Comparison of ENCODE assay signal across 8 mouse cellular contexts in genomic region chrX:98953941-98954340, GRCm38 (mm10). TPM values are rescaled to one million over a fixed set of nuclear protein-coding genes. Genes with fewer than 3 reads are reported as not detected.
DNase-seq lines count a peak whose midpoint lies in the region; ATAC-seq and TF ChIP-seq lines count a peak whose summit lies in the region.

No protein-coding gene starts in this region.

- H3K27me3 ChIP-seq in forebrain, postnatal 0 days (ENCODE audit: insufficient read depth, low read length) = no peaks in the 10 kb centered on the region
- no peaks in the 10 kb centered on the region for H3K27me3 ChIP-seq in forebrain, embryonic 15.5 days
- H3K27me3 ChIP-seq in neural tube, embryonic 15.5 days (replicated peaks) = no peaks in the 10 kb centered on the region; the same call in 1 of the 2 replicates

- ATAC-seq in forebrain, postnatal 0 days = no peak
- no peak for ATAC-seq in forebrain, embryonic 15.5 days (replicated peaks)
- ATAC-seq in neural tube, embryonic 15.5 days (ENCODE audit: low FRiP score) = no peak

- H3K4me1 ChIP-seq in forebrain, postnatal 0 days (ENCODE audit: insufficient read depth) = no peaks in the 10 kb centered on the region
- no peaks in the 10 kb centered on the region for H3K4me1 ChIP-seq in forebrain, embryonic 15.5 days
- no peaks in the 10 kb centered on the region for H3K4me1 ChIP-seq in neural tube, embryonic 15.5 days

- no peaks in the 10 kb centered on the region for H3K9me3 ChIP-seq in forebrain, postnatal 0 days (ENCODE audit: low read length)
- no peaks in the 10 kb centered on the region for H3K9me3 ChIP-seq in forebrain, embryonic 15.5 days
- no peaks in the 10 kb centered on the region for H3K9me3 ChIP-seq in neural tube, embryonic 15.5 days (replicated peaks)

- H3K4me3 ChIP-seq in forebrain, postnatal 0 days (ENCODE audit: low read depth, low read length) = no peak overlapping the region
- H3K4me3 ChIP-seq in forebrain, embryonic 15.5 days = no peak overlapping the region
- H3K4me3 ChIP-seq in neural tube, embryonic 15.5 days (replicated peaks) = no peak overlapping the region

- 26% methylated on average over 6 of the region's 6 CpGs for WGBS in forebrain, postnatal 0 days
- 18% methylated on average over 6 of the region's 6 CpGs for WGBS in forebrain, embryonic 15.5 days
- WGBS in neural tube, embryonic 15.5 days = 24% methylated on average over 5 of the region's 6 CpGs

- DNase-seq in forebrain, postnatal 0 days = peak; percentile 59
- DNase-seq in neural tube, embryonic 10.5 days (ENCODE audit: extremely low spot score, low spot score) = peak; percentile 15
- peak; percentile 10 to 16 for DNase-seq in cerebellum, postnatal 36 days
- DNase-seq in lung, postnatal 36 days = peak; percentile 8
- no peak for DNase-seq in right cerebral cortex, postnatal 25 days
- no peak for DNase-seq in layer of hippocampus, adult 11-12 months (ENCODE audit: low spot score)

- H3K27ac ChIP-seq in forebrain, postnatal 0 days (ENCODE audit: low read depth, low read length) = no peak overlapping the region
- H3K27ac ChIP-seq in forebrain, embryonic 15.5 days (replicated peaks) = no peak overlapping the region
- no peak overlapping the region for H3K27ac ChIP-seq in neural tube, embryonic 15.5 days (replicated peaks)

- no peaks in the 10 kb centered on the region for H3K36me3 ChIP-seq in forebrain, postnatal 0 days (ENCODE audit: insufficient read depth)
- no peaks in the 10 kb centered on the region for H3K36me3 ChIP-seq in forebrain, embryonic 15.5 days
- no peaks in the 10 kb centered on the region for H3K36me3 ChIP-seq in neural tube, embryonic 15.5 days

- no peak overlapping the region for H3K4me2 ChIP-seq in forebrain, postnatal 0 days (ENCODE audit: low read depth)
- no peak overlapping the region for H3K4me2 ChIP-seq in forebrain, embryonic 15.5 days (replicated peaks)
- H3K4me2 ChIP-seq in neural tube, embryonic 15.5 days = no peak overlapping the region

- no peak overlapping the region for H3K9ac ChIP-seq in forebrain, postnatal 0 days
- H3K9ac ChIP-seq in forebrain, embryonic 15.5 days (replicated peaks) = no peak overlapping the region
- no peak overlapping the region for H3K9ac ChIP-seq in neural tube, embryonic 15.5 days (replicated peaks)

- peak; percentile 62 for TF ChIP-seq CTCF in forebrain, postnatal 0 days (IDR thresholded peaks at IDR 0.05; ENCODE audit: low read depth)

RNA-seq across cellular contexts. Expression of gene Yipf6, which starts 17.8 kb away (rescaled TPM):
- total RNA-seq in forebrain, postnatal 0 days (2014; rRNA removed) = 30.1 and 39.8 TPM in 2 replicates
- polyA plus RNA-seq in forebrain, postnatal 0 days (2015; fragmentation: Nextera tagmentation; extraction: Ambion mirVana) = 6.9 and 11.9 TPM in 2 replicates
- 20.5 and 21.2 TPM in 2 replicates for polyA plus RNA-seq in forebrain, embryonic 15.5 days (2015; fragmentation: Nextera tagmentation; extraction: Ambion mirVana)
- polyA plus RNA-seq in neural tube, embryonic 15.5 days (2015; fragmentation: Nextera tagmentation; extraction: Ambion mirVana) = 15.9 and 18.4 TPM in 2 replicates

RNA-seq across cellular contexts. Expression of gene Stard8, which starts 49.1 kb away (rescaled TPM):
- 6.3 and 6.7 TPM in 2 replicates for total RNA-seq in forebrain, postnatal 0 days (2014; rRNA removed)
- polyA plus RNA-seq in forebrain, postnatal 0 days (2015; fragmentation: Nextera tagmentation; extraction: Ambion mirVana) = 2.9 TPM in 2 replicates
- polyA plus RNA-seq in forebrain, embryonic 15.5 days (2015; fragmentation: Nextera tagmentation; extraction: Ambion mirVana) = 3.9 and 4.6 TPM in 2 replicates
- 3.8 and 5.0 TPM in 2 replicates for polyA plus RNA-seq in neural tube, embryonic 15.5 days (2015; fragmentation: Nextera tagmentation; extraction: Ambion mirVana)

Comparison
In these comparisons a context has a peak if more than half of its experiments do, and no peak if none do; other contexts are left out.
1. DNase-seq: peak in forebrain, postnatal 0 days (single experiment), neural tube, embryonic 10.5 days (single experiment), cerebellum, postnatal 36 days (2 of 2) and lung, postnatal 36 days (single experiment); none in right cerebral cortex, postnatal 25 days (single experiment) and layer of hippocampus, adult 11-12 months (single experiment).